Mouse (Mus musculus): ENCODE results near the gene Gabrb1.

The Gabrb1 gene

DNA sequence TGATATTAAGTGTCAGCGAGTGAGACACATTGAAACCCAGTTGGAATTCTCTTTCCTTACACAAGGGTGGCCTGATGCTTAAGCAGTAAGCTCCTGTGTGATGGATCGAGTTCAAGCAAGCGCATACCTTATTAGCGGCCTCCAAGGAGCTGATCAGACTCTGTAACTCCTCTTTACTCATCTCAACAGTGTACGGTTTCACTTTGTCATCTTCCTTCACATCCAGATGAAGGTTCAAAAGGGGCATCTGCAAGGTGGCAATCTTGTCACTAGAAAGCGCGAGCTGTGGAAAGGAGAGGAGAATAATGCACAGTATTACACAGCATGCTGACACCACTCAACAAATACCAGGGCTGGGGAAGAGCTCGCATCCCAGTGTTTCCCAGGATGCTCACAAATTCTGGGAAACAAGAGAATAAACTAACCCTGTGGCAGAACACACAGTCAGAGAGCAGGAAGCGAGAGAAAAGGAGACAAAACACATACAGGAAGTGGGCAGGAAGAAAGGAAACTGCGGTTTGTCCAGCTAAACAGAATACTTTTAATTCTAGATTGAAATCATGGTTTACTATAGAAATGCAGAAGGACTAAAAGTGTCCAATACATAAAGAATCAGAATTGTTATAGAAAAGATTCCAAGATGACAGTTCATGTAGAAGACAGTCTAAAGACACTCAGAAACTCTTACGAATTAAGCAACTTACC, 503.0 kb downstream of the Gabrb1 start:
- DNase-seq (ENCODE audit: low spot score in 2 of 2) = peak in 1 of 2 experiments; percentile 18

- DNase-seq (ENCODE audit: low spot score in 2 of 2) = peak in 1 of 2 experiments; percentile 13
These were observed 504.9 kb downstream of the Gabrb1 start for GRCm38 (mm10) chr5:72162855-72163254.

- DNase-seq (ENCODE audit: low spot score in 2 of 2) = no peak
These were observed 506.5 kb downstream of the Gabrb1 start for GRCm38 (mm10) chr5:72164386-72164785.

DNA sequence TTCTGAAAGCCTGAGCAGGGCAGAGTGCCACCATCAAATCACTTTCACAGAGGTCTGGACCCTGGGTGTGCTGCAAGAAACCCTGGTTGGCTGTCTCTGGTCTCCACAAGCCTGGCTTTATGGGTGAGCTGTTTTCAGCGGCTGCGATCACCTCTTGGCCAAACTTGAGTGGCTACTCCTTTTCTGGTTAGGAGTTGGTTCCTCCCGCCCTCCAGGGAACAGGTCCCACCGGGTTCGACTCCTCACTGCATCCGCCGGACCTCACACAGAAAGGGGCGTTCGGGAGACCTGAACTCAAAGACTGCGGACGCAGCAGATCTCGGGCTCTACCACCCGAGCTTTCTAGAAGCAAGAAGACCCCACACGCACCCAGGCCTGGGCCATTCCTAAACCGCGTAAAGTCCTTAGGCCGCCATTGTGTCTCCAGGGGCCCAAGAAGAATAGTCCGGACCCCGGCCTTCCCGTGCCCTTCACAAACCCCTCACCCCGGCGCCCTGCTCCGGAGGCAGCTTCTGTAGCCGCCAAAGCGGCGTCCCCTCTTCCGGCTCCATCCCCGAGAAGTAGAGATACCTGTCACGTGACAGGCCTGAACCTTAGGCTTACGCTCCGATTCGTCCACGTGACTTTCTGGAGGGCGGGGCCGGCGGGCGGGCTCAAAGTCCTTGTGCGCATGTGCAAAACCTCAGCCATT, 509.8 kb downstream of the Gabrb1 start, which contains the start of gene Commd8:
TSS of gene Commd8 (minus strand) at position 596 of the 691 bp plus-strand sequence.
- peak; percentile 96 for DNase-seq (ENCODE audit: low spot score in 2 of 2)

GRCm38 (mm10) chr5:72168285-72168621, 510.3 kb downstream of the Gabrb1 start:
- DNase-seq (ENCODE audit: low spot score in 2 of 2) = no peak

- no peak for DNase-seq (ENCODE audit: low spot score in 2 of 2)
These were observed 512.2 kb downstream of the Gabrb1 start for GRCm38 (mm10) chr5:72170067-72170466.

DNA sequence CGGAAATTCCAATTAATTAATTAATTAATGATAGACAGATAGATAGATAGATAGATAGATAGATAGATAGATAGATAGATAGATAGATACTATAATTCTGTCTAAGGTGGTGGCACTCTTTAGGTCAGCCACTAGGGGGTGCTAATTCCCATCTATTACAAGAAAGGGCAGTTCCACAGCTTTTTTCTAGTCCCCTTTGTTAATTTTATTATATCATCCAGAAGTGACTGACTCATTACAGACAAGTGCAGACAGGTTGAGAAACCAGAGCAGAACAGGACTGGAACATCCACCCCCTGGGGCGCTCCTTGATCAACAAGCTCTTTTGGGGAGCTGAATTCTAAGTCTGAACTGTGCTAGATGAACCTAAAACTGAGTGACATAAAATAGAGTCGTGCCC, 514.8 kb downstream of the Gabrb1 start:
- DNase-seq (ENCODE audit: low spot score in 2 of 2) = peak in 1 of 2 experiments; percentile 72

GRCm38 (mm10) chr5:72173521-72173920, 515.6 kb downstream of the Gabrb1 start:
- DNase-seq (ENCODE audit: low spot score in 2 of 2) = no peak

DNA sequence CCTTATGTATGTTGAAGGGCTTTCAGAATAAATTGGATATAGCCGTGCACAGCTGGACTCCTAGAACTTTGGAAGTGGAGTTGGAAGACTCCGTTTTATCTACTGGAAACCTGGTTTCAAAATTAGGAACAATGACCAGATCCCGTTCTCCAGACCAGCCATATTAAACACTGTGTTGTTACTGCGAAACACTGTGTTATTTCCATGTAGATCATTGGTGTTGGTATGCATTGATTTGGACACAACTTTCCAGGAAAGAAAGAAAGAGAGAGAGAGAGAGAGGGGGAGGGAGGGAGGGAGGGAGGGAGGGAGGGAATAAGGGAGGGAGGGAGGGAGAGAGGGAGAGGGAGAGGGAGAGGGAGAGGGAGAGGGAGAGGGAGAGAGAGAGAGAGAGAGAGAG, 517.1 kb downstream of the Gabrb1 start:
- DNase-seq (ENCODE audit: low spot score in 2 of 2) = no peak

DNA sequence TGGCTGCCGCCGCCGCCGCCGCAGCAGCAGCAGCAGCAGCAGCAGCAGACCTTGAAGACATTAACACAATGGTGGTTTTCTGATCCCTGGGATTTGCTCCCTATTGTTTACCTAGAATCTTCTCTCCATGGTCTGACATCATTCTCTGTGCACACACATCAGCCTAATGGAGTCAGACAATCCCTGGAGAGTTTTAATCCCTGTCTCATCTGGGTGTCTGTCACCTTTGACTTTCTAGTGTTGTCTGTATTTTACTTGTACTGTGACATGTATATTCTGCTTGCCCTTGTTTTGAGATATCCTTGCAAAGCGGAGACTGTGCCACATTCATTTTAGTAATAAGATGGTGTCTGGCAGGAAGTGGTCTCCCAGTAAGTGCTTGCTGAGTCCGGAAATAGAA, 517.6 kb downstream of the Gabrb1 start:
- no peak for DNase-seq (ENCODE audit: low spot score in 2 of 2)

DNA sequence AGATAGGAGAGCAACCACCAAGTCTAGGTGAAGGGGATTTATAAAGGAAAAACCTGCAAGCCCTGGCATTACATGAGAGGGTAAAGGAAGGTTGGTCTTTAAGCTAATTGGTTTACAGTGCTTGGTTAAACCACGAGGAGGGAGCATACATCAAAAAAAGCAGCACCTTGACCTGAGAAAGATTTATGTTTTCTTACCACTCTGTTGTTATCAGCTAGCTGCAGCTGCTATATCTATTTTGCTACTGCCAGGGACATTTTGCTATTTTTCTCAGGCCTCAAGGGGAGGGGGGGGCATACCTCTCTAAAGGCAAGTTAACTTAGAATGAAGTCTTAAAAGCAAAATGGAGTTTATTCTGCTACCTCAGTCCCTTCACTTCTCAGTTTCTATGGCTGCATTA, 523.3 kb downstream of the Gabrb1 start:
- DNase-seq (ENCODE audit: low spot score in 2 of 2) = no peak

GRCm38 (mm10) chr5:72182804-72183203, 524.9 kb downstream of the Gabrb1 start:
- DNase-seq (ENCODE audit: low spot score in 2 of 2) = no peak

DNA sequence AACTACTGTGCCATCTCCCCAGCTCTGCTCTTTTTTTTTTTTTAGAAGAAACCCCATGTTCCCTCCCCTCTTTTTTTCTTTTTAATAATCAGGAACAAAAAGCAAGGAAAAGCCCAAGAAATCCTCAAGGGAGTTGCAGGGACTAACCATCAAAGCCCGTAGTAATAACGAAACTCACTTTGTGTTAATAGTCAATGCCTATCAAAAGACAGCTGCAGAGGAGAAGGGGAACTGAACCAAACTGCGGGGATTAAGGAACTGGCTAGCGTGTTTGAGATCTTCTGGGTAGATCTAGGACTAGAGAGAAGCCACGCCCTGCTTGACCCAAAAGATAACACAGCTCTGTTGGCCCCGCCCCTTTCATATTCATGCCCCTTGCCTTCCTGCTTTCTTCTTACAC, 526.0 kb downstream of the Gabrb1 start:
- DNase-seq (ENCODE audit: low spot score in 2 of 2) = no peak

DNA sequence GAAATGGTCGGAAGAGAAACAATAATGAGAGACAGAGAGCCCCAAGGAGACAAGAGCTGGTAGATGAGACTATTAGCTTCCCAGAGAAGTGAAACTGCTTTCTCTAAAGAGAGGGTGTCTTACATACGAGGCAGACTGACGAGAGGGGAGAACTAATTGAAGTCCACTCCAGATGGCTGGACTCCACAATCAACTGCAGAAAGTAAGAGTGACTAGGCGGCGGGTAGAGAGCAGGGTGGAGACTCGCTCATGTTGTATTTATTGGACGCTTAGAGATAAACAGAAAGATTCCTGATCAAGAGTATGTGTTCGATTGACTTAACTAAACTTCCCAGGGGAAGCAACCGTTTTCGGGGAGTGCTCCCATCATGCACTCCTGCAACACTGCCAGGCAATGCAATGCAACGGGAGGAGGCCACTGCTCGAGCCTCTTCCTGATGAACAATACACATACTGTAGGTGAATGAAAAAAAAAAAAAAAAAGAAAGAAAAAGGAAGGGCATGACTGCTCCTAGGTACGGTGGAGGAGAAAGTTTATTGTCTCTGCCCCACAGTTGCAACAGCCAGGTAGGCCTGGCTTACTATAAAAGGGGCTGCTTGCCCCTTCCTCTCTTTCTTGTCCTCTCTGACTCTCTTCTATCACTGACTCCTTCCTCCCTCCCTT, 526.7 kb downstream of the Gabrb1 start:
- no peak for DNase-seq (ENCODE audit: low spot score in 2 of 2)

DNA sequence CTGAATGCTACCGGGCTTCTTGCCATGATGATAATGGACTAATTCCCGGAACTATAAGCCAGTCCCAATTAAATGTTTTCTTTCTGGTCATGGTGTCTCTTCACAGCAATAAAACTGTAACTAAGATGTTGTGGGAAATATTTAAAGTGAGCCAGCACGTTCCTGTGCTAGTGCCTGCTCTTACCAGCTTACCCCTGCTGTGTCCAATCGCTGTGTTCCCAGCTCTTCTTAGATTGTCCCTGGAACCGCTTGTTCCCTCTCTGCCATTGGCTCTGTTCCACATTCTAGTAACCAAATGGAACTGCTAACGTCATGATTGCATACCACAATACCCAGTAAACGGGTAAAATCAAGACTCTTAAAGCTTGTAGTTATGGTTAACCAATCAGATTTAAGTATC, 533.2 kb downstream of the Gabrb1 start:
- no peak for DNase-seq (ENCODE audit: low spot score in 2 of 2)

- DNase-seq (ENCODE audit: low spot score in 2 of 2) = no peak
These were observed 534.0 kb downstream of the Gabrb1 start for GRCm38 (mm10) chr5:72191932-72192331.

GRCm38 (mm10) chr5:72195442-72195841, 537.5 kb downstream of the Gabrb1 start:
- no peak for DNase-seq (ENCODE audit: low spot score in 2 of 2)
